Mouse (Mus musculus): ENCODE results near the gene Babam2.

- TF ChIP-seq CHD2 (IDR thresholded peaks at IDR 0.05; ENCODE audit: low read depth, low read length) (no peak), ZNF384 (IDR thresholded peaks at IDR 0.05; ENCODE audit: low read depth, low read length) (no peak), MAFK (IDR thresholded peaks at IDR 0.05; ENCODE audit: insufficient read depth, low read depth, low read length) (no peak)
Measured at GRCm38 (mm10) chr5:31924075-31924474, 226.6 kb downstream of the Babam2 start.

Measured in ES-E14 (cell line).